Mouse (Mus musculus): Measurements from ENCODE around the gene Trank1. TPM values are rescaled to one million over a fixed set of nuclear protein-coding genes. Genes with fewer than 3 reads are reported as not detected.

Gene Trank1
- polyA plus RNA-seq, 1 experiment from 2014 or later: 17.8 TPM

GRCm38 (mm10) chr9:111421862-111422261, 110.3 kb downstream of the Trank1 start:
- no peak overlapping the region for H3K4me2 ChIP-seq (ENCODE audit: low read depth, low read length)

GRCm38 (mm10) chr9:111422567-111422966, 111.0 kb downstream of the Trank1 start:
- no peak for ATAC-seq (ENCODE audit: low read depth)
- Histone ChIP-seq H3K4me2 (ENCODE audit: low read depth, low read length) (no peak overlapping the region), H3K9me3 (ENCODE audit: control insufficient read depth, low read length) (no peaks in the 10 kb centered on the region), H3K27ac (ENCODE audit: low read depth, low read length) (no peak overlapping the region), H3K4me3 (ENCODE audit: low read depth, low read length) (no peak overlapping the region), H3K9ac (replicated peaks; ENCODE audit: low read depth, low read length) (no peak overlapping the region), H3K36me3 (ENCODE audit: control insufficient read depth, insufficient read depth, low read length) (no peaks in the 10 kb centered on the region), H3K27me3 (ENCODE audit: control insufficient read depth, insufficient read depth, low read length) (no peaks in the 10 kb centered on the region), H3K4me1 (ENCODE audit: control insufficient read depth, insufficient read depth, low read length) (no peaks in the 10 kb centered on the region)
- WGBS: 68% methylated on average over 5 of the region's 5 CpGs

More at GRCm38 (mm10) chr9:111421862-111422261, 110.3 kb downstream of the Trank1 start:
- no peak overlapping the region for H3K27ac ChIP-seq (ENCODE audit: low read depth, low read length)
- WGBS: 82% methylated on average over 2 of the region's 2 CpGs
- H3K36me3 ChIP-seq (ENCODE audit: control insufficient read depth, insufficient read depth, low read length): no peaks in the 10 kb centered on the region
- H3K4me1 ChIP-seq (ENCODE audit: control insufficient read depth, insufficient read depth, low read length): no peaks in the 10 kb centered on the region
- ATAC-seq (ENCODE audit: low read depth): no peak
- H3K9ac ChIP-seq (replicated peaks; ENCODE audit: low read depth, low read length): no peak overlapping the region
- no peaks in the 10 kb centered on the region for H3K27me3 ChIP-seq (ENCODE audit: control insufficient read depth, insufficient read depth, low read length)
- H3K4me3 ChIP-seq (ENCODE audit: low read depth, low read length): no peak overlapping the region
- H3K9me3 ChIP-seq (ENCODE audit: control insufficient read depth, low read length): no peaks in the 10 kb centered on the region

GRCm38 (mm10) chr9:111425113-111425512, 113.6 kb downstream of the Trank1 start:
- no peak overlapping the region for H3K9ac ChIP-seq (replicated peaks; ENCODE audit: low read depth, low read length)
- no peaks in the 10 kb centered on the region for H3K27me3 ChIP-seq (ENCODE audit: control insufficient read depth, insufficient read depth, low read length)
- WGBS: 44% methylated on average over 6 of the region's 6 CpGs
- no peak overlapping the region for H3K4me2 ChIP-seq (ENCODE audit: low read depth, low read length)
- no peaks in the 10 kb centered on the region for H3K36me3 ChIP-seq (ENCODE audit: control insufficient read depth, insufficient read depth, low read length)
- H3K4me1 ChIP-seq (ENCODE audit: control insufficient read depth, insufficient read depth, low read length): no peaks in the 10 kb centered on the region
- ATAC-seq (ENCODE audit: low read depth): no peak
- H3K4me3 ChIP-seq (ENCODE audit: low read depth, low read length): no peak overlapping the region
- H3K27ac ChIP-seq (ENCODE audit: low read depth, low read length): no peak overlapping the region
- no peaks in the 10 kb centered on the region for H3K9me3 ChIP-seq (ENCODE audit: control insufficient read depth, low read length)

- no peak overlapping the region for H3K4me3 ChIP-seq (ENCODE audit: low read depth, low read length)
- no peaks in the 10 kb centered on the region for H3K27me3 ChIP-seq (ENCODE audit: control insufficient read depth, insufficient read depth, low read length)
- WGBS: 60% methylated on average over 4 of the region's 4 CpGs
- H3K4me1 ChIP-seq (ENCODE audit: control insufficient read depth, insufficient read depth, low read length): no peaks in the 10 kb centered on the region
- no peak overlapping the region for H3K27ac ChIP-seq (ENCODE audit: low read depth, low read length)
- no peak overlapping the region for H3K4me2 ChIP-seq (ENCODE audit: low read depth, low read length)
- no peak overlapping the region for H3K9ac ChIP-seq (replicated peaks; ENCODE audit: low read depth, low read length)
- ATAC-seq (ENCODE audit: low read depth): no peak; the same call in 1 of the 2 replicates
- H3K36me3 ChIP-seq (ENCODE audit: control insufficient read depth, insufficient read depth, low read length): no peaks in the 10 kb centered on the region
- no peaks in the 10 kb centered on the region for H3K9me3 ChIP-seq (ENCODE audit: control insufficient read depth, low read length)
Observed at GRCm38 (mm10) chr9:111425952-111426351, 114.4 kb downstream of the Trank1 start.

GRCm38 (mm10) chr9:111427891-111428555, 116.5 kb downstream of the Trank1 start:
- H3K4me2 ChIP-seq (ENCODE audit: low read depth, low read length): no peak overlapping the region
- no peaks in the 10 kb centered on the region for H3K4me1 ChIP-seq (ENCODE audit: control insufficient read depth, insufficient read depth, low read length)
- H3K27me3 ChIP-seq (ENCODE audit: control insufficient read depth, insufficient read depth, low read length): no peaks in the 10 kb centered on the region
- no peaks in the 10 kb centered on the region for H3K9me3 ChIP-seq (ENCODE audit: control insufficient read depth, low read length)
- WGBS: 86% methylated on average over 9 of the region's 9 CpGs
- no peak overlapping the region for H3K27ac ChIP-seq (ENCODE audit: low read depth, low read length)
- ATAC-seq (ENCODE audit: low read depth): no peak
- no peak overlapping the region for H3K9ac ChIP-seq (replicated peaks; ENCODE audit: low read depth, low read length)
- H3K4me3 ChIP-seq (ENCODE audit: low read depth, low read length): no peak overlapping the region
- H3K36me3 ChIP-seq (ENCODE audit: control insufficient read depth, insufficient read depth, low read length): no peaks in the 10 kb centered on the region

- H3K27ac ChIP-seq (ENCODE audit: low read depth, low read length): no peak overlapping the region
- H3K4me1 ChIP-seq (ENCODE audit: control insufficient read depth, insufficient read depth, low read length): no peaks in the 10 kb centered on the region
- no peaks in the 10 kb centered on the region for H3K36me3 ChIP-seq (ENCODE audit: control insufficient read depth, insufficient read depth, low read length)
- H3K4me3 ChIP-seq (ENCODE audit: low read depth, low read length): no peak overlapping the region
- H3K27me3 ChIP-seq (ENCODE audit: control insufficient read depth, insufficient read depth, low read length): no peaks in the 10 kb centered on the region
- H3K9ac ChIP-seq (replicated peaks; ENCODE audit: low read depth, low read length): no peak overlapping the region
- WGBS: 77% methylated on average over 8 of the region's 8 CpGs
- H3K9me3 ChIP-seq (ENCODE audit: control insufficient read depth, low read length): no peaks in the 10 kb centered on the region
- H3K4me2 ChIP-seq (ENCODE audit: low read depth, low read length): no peak overlapping the region
- ATAC-seq (ENCODE audit: low read depth): no peak
Observed at GRCm38 (mm10) chr9:111428698-111429362, 117.3 kb downstream of the Trank1 start.

- Histone ChIP-seq H3K9ac (replicated peaks; ENCODE audit: low read depth, low read length) (no peak overlapping the region), H3K4me1 (ENCODE audit: control insufficient read depth, insufficient read depth, low read length) (no peaks in the 10 kb centered on the region), H3K4me3 (ENCODE audit: low read depth, low read length) (no peak overlapping the region), H3K9me3 (ENCODE audit: control insufficient read depth, low read length) (no peaks in the 10 kb centered on the region), H3K27ac (ENCODE audit: low read depth, low read length) (no peak overlapping the region), H3K36me3 (ENCODE audit: control insufficient read depth, insufficient read depth, low read length) (no peaks in the 10 kb centered on the region), H3K4me2 (ENCODE audit: low read depth, low read length) (no peak overlapping the region), H3K27me3 (ENCODE audit: control insufficient read depth, insufficient read depth, low read length) (no peaks in the 10 kb centered on the region)
- WGBS: 45% methylated on average over 2 of the region's 2 CpGs
- no peak for ATAC-seq (ENCODE audit: low read depth)
Observed at GRCm38 (mm10) chr9:111429363-111429750, 117.8 kb downstream of the Trank1 start.

GRCm38 (mm10) chr9:111435429-111435828, 123.9 kb downstream of the Trank1 start:
- no peaks in the 10 kb centered on the region for H3K4me1 ChIP-seq (ENCODE audit: control insufficient read depth, insufficient read depth, low read length)
- no peaks in the 10 kb centered on the region for H3K27me3 ChIP-seq (ENCODE audit: control insufficient read depth, insufficient read depth, low read length)
- no peak overlapping the region for H3K4me2 ChIP-seq (ENCODE audit: low read depth, low read length)
- H3K9ac ChIP-seq (replicated peaks; ENCODE audit: low read depth, low read length): no peak overlapping the region
- no peak overlapping the region for H3K4me3 ChIP-seq (ENCODE audit: low read depth, low read length)
- H3K9me3 ChIP-seq (ENCODE audit: control insufficient read depth, low read length): no peaks in the 10 kb centered on the region
- no peak overlapping the region for H3K27ac ChIP-seq (ENCODE audit: low read depth, low read length)
- no peak for ATAC-seq (ENCODE audit: low read depth)
- no peaks in the 10 kb centered on the region for H3K36me3 ChIP-seq (ENCODE audit: control insufficient read depth, insufficient read depth, low read length)
- 84% methylated on average over 2 of the region's 2 CpGs for WGBS

Measured in neural tube, embryonic 14.5 days (tissue).